Mouse (Mus musculus): ENCODE data around the gene Plagl2.

DNA sequence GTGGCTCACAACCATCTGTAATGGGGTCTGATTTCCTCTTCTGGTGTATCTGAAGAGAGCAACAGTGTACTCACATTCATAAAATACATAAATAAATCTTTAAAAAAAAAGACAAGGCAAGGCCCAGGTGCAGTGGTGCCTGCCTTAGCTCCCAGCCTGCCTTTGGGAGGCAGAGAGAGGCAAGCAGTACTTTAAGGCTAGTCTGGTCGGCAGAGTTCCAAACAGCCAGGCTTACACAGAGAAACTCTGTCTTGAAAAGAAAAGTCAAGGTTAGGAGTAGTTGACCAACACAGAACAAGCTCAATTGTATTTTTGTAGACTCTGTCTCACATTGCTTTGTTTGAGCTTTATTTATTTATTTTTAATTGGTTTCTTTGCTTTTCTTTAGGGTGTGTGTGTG is 38.5 kb downstream of the Plagl2 start:
- TF ChIP-seq EP300 (IDR thresholded peaks at IDR 0.05) (no peak), CTCF (IDR thresholded peaks at IDR 0.05) (no peak)
